Mouse (Mus musculus): ENCODE data around the gene Pik3r2.

The Pik3r2 gene

DNA sequence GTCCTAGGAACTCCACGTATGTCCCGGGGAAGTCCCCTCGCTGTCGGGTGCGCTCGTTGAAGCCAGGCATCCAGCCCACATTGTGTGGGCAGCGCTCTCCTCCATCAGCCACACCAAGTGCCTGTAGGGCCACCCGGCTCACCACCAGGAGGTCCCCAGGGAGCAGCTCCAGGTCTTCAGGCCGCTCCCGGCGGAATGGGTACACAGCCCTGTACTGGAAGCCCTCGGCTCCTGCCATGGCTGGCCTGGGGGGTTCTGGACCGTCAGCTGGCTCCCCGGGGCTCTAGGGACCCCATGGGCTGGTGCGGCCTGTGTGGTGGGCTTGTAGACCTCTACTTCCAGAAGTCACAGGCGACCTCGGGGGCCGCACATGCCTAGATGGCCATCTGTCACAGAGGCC lies 1.8 kb downstream of the Pik3r2 start:
- in situ Hi-C loops (cut with MboI; ENCODE audit: low sequenced_read_pairs): no loop called here

DNA sequence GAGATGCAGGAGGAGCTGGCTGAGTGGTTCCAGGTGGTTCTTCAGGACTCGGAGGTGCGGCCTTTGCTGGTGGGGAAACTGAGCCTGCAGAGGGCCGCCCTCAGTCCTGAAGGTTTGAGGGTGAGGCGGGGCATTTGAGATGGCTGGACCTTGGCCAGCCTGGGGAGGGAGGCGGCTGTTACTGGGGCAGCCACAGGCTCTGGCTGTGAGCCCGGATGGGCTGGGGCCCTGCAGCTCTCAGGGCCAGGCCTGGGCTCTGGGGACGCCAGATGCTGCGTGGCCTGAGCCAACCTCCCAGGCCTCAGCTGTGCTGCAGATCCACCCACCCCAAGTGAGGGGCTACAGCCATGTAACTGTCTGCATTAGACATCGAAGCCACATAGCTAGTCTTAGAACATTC lies 2.7 kb downstream of the Pik3r2 start:
- in situ Hi-C loops (cut with MboI; ENCODE audit: low sequenced_read_pairs): no loop called here

DNA sequence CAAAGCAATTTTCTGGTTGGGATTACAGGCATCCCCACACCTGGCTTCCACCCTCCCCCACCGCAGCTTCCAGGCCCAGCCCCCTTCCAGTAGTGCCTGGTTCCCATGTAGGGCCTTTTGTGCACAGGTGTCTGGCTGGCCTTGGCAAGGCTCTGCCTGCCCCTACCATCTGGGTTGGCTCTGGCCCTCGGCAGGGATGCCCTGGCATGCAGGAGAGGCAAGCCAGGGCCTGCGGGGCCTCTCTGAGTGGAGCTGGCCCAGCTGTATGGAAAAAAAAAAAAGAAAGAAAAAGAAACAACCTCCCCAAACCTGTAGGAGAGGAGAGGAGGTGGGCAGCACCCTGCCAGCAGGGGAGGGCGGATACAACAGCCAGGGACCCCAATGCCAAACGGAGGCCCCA lies 3.1 kb downstream of the Pik3r2 start:
- in situ Hi-C loops (cut with MboI; ENCODE audit: low sequenced_read_pairs): no loop called here

DNA sequence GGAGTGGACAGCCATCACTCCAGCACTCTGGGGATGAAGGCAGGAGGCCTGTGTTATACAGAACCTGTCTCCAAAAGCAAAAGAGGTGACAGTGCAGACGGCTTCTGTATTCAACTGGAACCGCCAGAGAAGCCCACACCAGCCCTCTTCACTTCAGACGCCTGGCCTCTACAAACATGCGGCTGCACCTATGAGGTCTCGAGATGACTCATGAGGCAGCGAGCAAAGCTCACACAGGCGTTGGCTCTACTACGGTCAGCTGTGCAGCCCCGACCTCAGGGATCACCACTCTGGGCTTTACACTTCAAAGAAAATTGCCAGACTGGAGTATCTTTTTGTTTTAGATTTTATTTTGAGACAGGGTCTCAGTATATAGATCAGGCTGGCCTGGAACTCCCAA lies 3.6 kb downstream of the Pik3r2 start:
- in situ Hi-C loops (cut with MboI; ENCODE audit: low sequenced_read_pairs): no loop called here

DNA sequence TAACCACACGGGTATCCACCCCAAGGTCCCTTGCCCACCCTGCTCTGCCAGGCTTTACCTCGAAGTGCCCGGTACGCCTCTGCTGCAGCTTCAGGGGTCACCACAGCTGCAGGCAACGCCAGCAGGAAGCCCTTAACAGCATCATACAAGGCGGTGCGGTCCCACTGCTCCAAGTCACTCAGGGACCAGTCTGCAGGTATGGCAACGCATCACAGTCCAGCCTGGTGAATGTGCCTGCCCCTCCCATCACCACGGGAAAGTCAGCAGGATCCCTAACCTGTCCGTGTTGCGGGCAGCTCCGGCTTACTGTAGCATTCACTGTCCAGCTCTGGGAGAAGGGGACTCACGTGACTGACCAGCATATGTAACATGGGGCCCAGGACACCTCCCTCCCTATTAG lies 4.4 kb downstream of the Pik3r2 start:
- in situ Hi-C loops (cut with MboI; ENCODE audit: low sequenced_read_pairs): no loop called here

DNA sequence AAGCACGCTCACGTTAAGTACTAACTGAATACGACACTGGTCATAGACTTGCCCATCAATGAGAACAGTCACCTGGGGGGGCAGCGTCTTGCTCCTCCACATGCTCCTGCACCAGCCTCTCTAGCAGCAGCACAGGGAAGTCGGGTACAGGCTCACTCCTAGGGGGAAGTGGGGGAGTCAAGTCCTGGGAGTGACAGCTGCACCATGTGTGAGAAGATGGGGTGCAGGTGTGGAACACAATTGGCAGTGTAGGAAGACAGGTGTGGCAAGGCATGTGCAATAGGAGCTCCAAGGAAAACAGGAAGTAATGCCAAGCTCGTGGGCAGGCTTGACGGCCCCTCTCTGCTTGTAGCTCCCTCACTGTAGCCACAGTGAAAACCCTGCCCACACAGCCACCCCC lies 5.3 kb downstream of the Pik3r2 start:
- in situ Hi-C loops (cut with MboI; ENCODE audit: low sequenced_read_pairs): no loop called here

DNA sequence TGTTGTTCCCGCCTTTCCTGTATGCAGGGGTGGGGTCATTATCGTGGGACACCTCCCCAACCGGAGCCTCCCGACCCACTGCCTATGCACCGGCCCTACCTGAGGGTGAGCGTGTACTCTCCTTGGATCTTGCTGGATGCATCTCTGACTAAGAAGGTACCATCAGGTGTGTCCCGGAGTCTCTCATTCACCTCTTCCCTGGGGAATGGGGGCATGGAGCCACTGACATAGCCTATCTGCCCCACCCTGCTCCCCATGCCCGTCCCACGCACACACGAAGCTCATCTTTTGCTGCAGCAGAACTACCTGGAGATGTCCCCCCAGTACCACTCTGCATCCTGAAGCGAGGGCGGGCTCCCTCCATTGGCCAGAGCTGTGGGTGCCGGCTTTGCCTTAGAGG lies 5.8 kb downstream of the Pik3r2 start:
- in situ Hi-C loops (cut with MboI; ENCODE audit: low sequenced_read_pairs): no loop called here

DNA sequence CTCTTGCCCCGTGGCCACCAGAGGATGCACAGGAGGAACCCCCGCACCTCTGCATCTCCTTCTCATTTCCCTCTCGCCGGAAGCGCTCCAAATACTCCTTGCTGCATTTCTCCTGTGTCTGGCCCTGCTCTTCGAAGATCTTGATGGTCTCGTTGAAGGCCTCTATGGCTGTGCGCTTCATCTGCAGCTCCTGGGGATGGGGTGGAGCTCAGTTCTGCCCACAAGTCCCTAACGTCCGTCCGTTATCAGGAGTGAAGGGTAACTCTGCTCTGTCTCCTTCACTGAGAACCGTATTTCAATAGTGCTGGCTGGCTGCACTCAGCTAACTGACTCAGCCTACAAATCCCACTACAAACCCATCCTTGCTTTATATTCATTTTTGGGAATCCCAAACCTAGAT lies 6.7 kb downstream of the Pik3r2 start:
- in situ Hi-C loops (cut with MboI; ENCODE audit: low sequenced_read_pairs): no loop called here

DNA sequence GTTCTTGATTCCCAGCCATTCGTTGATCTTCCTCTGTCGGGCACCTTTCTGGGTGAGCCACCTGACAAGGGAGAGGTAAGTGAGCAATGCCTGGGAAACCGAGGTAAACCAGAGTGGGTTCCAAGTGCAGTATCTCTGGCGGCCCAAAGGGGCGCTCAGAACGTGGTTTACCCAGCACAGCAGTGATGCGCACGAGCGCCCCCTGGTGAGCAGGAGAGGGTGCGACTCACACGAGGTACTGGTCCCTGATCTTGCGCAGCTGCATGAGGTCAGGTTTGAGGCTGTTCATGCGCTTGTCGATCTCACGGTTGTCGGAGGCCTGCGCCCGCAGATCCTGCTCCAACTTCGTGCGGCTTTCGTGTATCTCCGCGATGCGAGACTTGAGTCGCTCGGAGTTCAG lies 7.2 kb downstream of the Pik3r2 start:
- in situ Hi-C loops (cut with MboI; ENCODE audit: low sequenced_read_pairs): no loop called here

DNA sequence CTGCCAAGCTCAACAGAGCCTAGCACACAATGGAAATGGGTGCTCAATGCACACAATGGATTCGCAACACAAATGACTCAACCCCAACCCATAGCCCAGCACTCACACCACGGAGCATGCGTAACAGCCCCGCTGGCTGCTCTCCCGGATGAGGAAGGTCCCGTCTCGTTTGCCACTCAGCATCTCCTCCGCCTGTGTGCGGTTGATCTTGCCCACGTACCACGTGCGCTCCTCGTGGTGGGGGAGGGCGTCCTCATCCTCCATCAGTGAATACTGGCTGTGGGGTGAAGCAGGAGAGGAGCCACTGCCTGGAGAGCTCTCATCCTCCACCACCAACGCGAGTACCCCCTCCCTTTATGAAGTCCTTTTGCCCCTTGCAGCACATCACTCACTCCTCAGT lies 7.6 kb downstream of the Pik3r2 start:
- in situ Hi-C loops (cut with MboI; ENCODE audit: low sequenced_read_pairs): no loop called here

DNA sequence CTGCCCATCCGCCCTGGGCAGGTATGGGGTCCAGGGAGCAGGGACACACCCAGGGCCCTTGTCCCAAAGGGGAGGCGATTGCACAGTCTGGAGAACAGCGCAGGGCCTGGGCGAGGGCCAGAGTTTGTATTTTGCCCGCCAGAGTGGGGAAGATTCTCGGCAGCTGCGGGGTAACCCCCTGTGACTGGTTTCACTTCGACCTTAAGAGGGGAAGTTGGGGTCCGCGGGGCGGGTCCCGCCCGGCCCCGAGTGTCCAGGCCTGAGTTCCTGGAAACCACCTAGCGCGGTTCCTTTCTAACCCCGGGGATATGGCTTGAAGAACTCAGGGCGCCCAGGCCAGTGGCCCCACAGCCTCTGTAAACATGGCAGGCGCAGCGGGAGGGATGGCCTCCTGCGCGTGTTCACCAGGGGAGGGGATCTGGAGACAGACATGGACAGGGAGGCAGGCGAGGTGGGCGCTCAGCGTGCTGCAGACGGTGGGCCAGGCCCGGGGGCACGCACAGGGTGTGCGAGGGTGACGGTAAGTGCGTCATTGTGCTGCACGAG lies 8.2 kb downstream of the Pik3r2 start:
- in situ Hi-C loops (cut with MboI; ENCODE audit: low sequenced_read_pairs): no loop called here

DNA sequence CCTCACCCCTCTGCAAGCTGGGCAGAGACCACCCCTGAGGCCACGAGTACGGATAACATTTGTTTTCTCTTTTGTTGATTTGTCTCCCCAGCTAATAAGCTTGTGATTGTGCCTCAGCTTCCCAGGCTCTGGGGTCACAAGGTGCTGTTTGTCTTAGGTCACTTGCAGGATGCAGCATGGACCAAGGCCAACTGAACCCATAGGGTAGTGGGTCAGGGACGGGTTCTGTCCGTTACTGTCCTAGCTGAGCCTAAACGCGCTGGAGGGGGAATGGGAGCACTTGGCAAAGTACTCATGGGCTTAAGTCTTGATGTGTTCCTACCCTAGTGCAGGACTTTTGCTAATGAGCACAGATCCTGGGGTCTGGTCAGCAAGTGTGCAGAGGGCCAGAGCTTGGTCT lies 9.0 kb downstream of the Pik3r2 start:
- in situ Hi-C loops (cut with MboI; ENCODE audit: low sequenced_read_pairs): no loop called here

DNA sequence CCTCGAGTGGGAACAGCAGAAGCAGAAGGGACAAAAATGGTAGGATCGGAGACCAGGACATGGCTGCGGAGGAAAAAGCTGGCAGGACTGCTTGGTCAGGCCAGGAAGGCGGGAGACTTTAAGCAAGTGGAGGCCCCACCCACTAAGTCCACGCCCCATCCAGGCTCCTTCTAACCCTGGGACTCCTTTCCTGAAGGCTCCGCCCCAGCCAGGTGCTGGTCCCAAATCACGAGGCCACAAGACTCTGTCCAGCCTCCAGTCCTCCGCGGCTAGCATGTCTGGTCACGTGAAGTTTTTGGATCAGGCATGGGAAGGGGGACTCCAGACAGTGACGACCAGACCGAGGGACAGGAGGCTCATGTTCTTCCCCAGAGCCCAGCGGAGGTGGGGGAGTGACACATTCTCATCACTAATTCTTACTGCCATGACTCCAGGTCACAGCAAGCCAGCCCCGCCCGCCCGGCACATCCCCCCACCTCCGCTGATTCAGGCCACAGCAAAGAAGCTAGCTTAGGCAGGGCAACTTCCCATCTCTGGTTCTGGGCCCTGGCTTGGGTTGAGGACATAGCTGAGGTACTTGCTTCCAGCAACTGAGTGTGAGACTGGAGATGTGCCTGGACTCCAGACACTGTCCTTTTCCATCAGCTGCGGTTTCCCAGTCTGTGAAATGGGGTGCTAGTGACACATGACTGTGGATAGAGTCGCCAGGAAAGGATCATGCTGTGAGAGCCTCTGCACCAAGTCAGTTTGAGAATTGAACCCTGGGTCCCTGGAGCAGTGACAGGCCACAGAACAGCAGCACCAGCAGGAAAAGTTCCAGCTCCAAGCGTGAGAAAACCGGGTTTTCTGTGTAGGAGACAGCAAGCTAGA lies 9.7 kb downstream of the Pik3r2 start:
- in situ Hi-C loops (cut with MboI; ENCODE audit: low sequenced_read_pairs): no loop called here

DNA sequence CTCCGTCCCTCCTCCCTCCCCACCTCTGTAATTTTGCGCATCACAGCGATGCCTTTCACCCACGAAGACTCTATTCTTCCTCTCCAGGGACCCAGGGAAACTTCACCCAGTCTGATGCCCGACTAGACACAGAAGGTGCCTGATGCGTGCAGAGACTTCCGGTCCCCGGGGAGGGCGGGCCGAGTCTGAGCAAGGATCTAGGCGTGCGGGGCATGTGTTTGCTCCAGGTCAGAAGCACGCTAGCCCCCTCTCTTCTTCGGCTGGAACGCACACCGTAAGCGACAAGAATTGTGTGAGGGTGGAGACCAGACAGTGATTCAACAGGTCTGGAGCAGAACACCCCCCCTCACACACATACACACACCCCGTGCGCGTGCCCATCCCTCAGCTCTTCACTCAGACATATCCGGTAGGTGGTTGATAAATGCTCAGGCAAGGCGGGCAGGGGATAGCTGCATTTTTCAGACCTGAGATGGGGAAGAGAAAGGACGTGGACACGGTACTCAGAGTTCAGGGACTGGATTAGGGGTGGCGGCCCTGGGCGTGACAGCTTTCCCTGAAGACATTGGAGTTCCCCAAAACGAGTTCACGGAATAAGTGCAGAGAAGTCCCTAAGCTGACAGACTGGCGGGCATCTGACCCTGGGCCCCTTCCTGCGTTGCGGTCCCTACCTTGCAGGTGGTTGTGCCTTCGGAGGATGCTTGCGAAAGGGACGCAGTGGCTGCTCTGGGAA lies 10.5 kb downstream of the Pik3r2 start:
- in situ Hi-C loops (cut with MboI; ENCODE audit: low sequenced_read_pairs): no loop called here

DNA sequence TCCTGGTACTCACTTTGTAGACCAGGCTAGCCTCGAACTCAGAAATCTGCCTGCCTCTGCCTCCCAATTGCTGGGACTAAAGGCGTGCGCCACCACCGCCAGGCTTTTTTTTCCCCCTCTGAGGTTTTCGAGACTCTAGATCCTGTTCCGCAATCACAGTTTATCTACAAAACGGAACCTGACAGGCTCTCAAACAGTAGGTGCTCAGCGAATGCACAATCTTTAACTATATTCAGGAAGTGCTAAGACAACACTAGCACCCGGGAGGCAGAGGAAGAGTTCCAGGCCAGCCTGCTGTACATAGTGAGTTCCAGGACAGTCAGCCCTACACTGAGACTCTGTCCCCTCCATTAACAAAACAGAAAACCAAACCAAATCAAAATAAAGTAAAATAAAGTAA lies 11.2 kb downstream of the Pik3r2 start:
- in situ Hi-C loops (cut with MboI; ENCODE audit: low sequenced_read_pairs): no loop called here

DNA sequence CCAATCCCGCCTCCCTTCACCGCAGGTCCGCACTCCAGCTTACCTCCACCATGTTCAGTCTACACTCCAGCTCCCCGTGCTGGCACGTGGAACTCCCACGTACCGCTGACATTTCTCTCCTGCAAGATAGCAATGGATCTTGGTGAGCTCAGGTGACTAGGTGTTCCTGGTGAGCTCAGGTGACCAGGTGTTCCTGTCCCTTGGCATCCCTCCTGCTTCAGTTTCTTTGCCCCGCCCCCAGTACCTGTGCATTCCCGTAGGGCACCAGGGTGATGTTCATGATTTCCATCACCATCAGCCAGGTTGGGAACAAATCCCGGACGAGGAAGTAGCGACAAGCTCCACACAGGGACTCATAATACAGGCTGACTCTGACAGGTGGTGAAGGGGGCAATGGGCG lies 11.8 kb downstream of the Pik3r2 start:
- in situ Hi-C loops (cut with MboI; ENCODE audit: low sequenced_read_pairs): no loop called here

DNA sequence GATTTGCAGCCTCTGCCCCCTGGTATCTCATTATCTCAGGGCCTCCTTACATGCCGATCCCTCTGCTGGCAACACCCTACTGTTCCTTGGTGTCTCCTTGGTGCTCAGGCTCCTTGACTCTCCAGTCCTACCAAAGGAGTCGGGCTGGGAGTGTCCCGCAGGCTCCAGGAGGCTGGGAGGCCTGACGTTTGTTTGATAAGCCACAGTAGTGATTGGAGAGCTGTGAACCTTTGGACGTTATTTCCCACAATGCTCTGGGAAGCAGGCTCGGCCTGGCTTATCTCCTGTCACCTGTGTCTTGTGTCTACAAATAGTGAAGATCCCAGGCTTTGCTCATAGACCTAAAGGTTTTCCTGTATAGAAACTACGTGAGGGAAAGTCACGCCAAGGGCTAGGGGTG lies 12.5 kb downstream of the Pik3r2 start:
- in situ Hi-C loops (cut with MboI; ENCODE audit: low sequenced_read_pairs): no loop called here

DNA sequence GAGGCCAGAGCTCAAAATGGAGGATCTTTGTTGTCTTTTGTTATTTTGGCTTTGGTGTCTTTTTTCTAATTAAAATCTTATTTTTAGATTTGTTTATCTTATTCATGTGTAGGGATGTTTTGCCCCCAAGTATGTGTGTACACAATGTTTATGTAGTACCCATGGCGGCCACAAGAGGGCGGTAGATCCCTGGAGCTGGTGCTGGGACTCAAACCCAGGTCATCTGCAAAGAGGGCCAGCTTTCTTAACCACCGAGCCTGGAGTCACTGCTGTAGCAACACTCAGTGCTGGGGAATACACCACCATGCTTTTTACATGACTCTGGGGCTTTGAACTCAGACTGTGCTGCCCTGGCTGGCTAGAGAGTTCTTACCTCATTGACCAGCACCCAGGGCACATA lies 13.2 kb downstream of the Pik3r2 start:
- in situ Hi-C loops (cut with MboI; ENCODE audit: low sequenced_read_pairs): no loop called here

DNA sequence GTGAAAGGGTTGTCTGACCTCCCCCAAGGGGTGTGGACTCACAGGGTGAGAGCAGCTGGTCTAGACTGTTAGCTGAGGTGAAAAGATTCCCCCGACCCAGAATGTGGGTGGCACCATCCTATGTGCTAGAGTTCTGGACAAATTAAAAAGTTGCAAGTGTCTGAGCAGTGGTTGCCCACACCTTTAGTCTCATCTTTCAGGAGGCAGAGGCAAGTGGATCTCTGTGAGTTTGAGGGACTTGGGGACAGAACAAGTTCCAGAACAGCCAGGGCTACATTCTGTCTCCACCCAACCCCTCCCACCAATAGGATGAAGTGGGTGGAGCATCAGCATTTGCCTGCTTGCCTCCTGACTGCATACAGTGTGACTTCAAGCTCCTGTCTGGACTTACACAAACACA lies 14.4 kb downstream of the Pik3r2 start:
- in situ Hi-C loops (cut with MboI; ENCODE audit: low sequenced_read_pairs): no loop called here

DNA sequence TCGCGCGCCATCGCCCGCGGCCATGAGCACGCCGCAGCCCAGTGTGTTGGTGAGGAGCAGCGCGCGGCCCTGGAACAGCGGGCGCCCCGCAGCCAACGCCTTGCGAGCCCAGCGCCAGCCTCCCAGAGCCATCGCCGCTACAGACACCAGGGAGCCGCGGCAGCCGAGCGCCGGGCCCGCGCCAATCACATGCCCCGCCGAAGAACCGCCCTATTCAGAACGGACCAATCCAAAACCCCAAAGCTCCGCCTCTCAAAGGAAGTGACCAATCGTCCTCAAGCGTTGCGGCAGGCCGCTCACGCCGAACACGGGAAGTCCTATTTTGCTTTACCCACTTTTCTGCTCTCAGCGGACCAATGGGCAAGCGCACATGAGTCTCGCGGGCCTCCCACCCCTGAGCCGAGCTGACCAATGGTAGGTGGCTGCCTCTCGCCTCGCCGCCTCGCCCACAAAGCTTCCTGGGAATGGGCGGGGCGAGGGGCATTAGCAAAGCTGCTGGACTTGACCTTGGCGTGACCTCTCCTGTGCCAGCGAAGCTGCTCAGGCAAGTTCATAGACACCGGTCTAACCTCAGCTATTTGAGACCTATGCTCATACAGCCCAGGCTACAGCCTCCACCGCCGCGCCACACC lies 15.6 kb downstream of the Pik3r2 start, which contains the start of gene Mpv17l2:
Gene Mpv17l2 (minus strand): TSS at position 172 of the 632 bp plus-strand sequence.
- in situ Hi-C loops (cut with MboI; ENCODE audit: low sequenced_read_pairs): no loop called here

DNA sequence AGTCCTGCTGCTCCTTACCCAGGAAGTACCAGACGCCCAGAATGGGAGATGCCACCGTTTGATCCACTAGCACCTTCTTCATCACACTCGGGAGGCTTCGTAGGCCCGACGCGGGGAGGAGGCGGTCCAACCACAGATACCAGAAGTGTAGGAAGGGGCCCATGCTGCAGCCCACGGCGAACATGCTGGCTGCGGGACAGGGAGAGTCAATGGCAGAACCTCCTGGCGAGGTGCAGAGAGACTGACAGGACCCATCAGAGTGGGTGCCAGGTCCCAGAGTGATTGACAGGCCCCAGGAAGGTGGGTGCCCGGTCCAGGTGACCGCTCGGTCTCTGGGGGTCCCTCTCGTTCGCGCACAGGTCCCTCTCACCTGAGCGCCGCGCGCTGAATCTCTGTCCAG lies 16.2 kb downstream of the Pik3r2 start:
- in situ Hi-C loops (cut with MboI; ENCODE audit: low sequenced_read_pairs): no loop called here
